Mouse (Mus musculus): ENCODE data around the gene Slc25a18. TPM values are rescaled to one million over a fixed set of nuclear protein-coding genes. Genes with fewer than 3 reads are reported as not detected.
A peak's percentile ranks its signal among the peaks of the same experiment; 100 is the strongest.

The Slc25a18 gene
- polyA plus RNA-seq, 1 experiment from 2014 or later = 0.19 TPM

DNA sequence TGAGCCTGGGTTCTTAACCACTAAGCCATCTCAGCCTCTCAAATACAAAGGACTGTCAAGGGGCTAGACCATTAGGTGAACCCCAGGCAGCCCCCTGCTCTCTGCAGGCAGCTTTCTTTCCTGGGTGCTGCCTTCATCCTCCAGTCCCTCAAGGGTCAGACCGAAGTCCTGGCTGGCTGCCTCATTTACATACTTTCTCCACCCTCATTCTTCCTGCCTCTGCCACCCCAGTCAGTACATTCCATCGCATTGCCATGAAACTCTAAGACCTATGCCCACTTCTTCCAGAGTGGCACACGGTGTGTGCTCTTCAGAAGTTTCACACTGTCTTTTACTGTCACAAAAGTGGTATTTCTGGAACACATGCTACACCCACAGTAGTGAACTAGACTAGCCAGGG, 4.8 kb downstream of the Slc25a18 start:
- peaks cover 9% of the 10 kb centered on the region; the same call in 1 of the 2 replicates for H3K36me3 ChIP-seq
- H3K27ac ChIP-seq = no peak overlapping the region
- no peak overlapping the region for H3K4me3 ChIP-seq
- no peak for DNase-seq (ENCODE audit: low spot score)
- H3K27me3 ChIP-seq (ENCODE audit: low read depth, poor library complexity, severe bottlenecking) = no peaks in the 10 kb centered on the region
- WGBS = 55% methylated on average over 3 of the region's 3 CpGs
- H3K9me3 ChIP-seq (replicated peaks) = no peaks in the 10 kb centered on the region
- no peaks in the 10 kb centered on the region for H3K4me1 ChIP-seq

DNA sequence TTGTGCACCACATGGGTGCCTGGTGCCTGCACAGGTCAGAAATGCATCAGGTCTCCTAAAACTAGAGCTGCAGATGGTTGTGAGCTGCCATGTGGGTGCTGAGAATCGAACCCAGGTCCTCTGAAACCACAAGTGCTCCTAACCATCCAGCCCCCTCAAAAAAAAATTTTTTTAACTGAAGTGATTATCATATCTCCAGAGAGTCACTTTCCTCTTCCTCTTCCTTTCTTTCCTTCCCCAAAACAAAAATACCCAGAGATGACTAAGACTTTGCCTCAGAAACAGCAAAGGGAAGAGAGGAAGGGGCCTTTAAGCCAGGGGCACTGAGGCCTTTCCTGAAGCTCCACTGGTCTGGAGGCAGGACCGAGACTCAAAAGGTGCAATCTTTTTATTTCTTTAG, 9.6 kb downstream of the Slc25a18 start:
- WGBS = 90% methylated on average over 2 of the region's 2 CpGs
- no peak for DNase-seq (ENCODE audit: low spot score)
- no peak overlapping the region for H3K27ac ChIP-seq

GRCm38 (mm10) chr6:120784351-120784750, 11.0 kb downstream of the Slc25a18 start:
- Histone ChIP-seq H3K27ac (no peak overlapping the region), H3K4me1 (peaks cover 6% of the 10 kb centered on the region), H3K4me3 (no peak overlapping the region), H3K9me3 (replicated peaks) (no peaks in the 10 kb centered on the region), H3K27me3 (ENCODE audit: low read depth, poor library complexity, severe bottlenecking) (no peaks in the 10 kb centered on the region), H3K36me3 (0 out of 2 replicates have a peak, but pooled peaks cover 2% of the 10 kb centered on the region)
- no peak for DNase-seq (ENCODE audit: low spot score)
- WGBS = 61% methylated on average over 7 of the region's 7 CpGs

More for the DNA sequence above, 9.6 kb downstream of the Slc25a18 start:
- Histone ChIP-seq H3K4me3 (no peak overlapping the region), H3K36me3 (no peaks in the 10 kb centered on the region), H3K9me3 (replicated peaks) (no peaks in the 10 kb centered on the region), H3K4me1 (peaks cover 6% of the 10 kb centered on the region), H3K27me3 (ENCODE audit: low read depth, poor library complexity, severe bottlenecking) (no peaks in the 10 kb centered on the region)

DNA sequence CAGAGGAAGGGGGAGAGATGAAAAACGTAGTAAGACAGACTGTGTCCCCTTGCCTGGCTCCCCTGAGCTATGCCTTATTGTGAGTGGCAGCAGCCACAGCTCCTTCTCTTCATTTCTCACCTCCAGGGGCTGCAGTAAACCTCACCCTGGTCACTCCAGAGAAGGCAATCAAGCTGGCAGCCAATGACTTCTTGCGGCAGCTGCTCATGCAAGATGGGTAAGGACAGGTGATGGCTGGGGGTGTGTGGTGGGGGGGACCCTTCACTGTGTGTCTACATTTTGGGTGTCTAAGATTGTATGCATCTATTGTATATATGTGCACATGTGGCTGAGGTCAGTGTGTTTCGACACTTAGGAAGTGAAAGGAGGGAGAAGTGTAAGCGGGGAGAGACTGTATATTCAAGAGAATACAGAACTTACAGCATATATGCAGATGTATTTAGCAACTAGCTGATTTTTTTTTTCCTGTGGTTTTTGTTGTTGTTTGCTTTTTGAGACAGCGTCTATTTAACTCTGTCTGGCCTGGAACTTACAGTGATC, 14.8 kb downstream of the Slc25a18 start:
- DNase-seq (ENCODE audit: low spot score) = no peak
- no peak overlapping the region for H3K4me3 ChIP-seq
- 79% methylated on average over 5 of the region's 5 CpGs for WGBS
- no peak overlapping the region for H3K27ac ChIP-seq
- H3K27me3 ChIP-seq (ENCODE audit: low read depth, poor library complexity, severe bottlenecking) = no peaks in the 10 kb centered on the region
- H3K4me1 ChIP-seq = peaks cover 15% of the 10 kb centered on the region
- H3K9me3 ChIP-seq (replicated peaks) = no peaks in the 10 kb centered on the region
- H3K36me3 ChIP-seq = peaks cover 22% of the 10 kb centered on the region

- Histone ChIP-seq H3K9me3 (replicated peaks) (no peaks in the 10 kb centered on the region), H3K36me3 (peaks cover 30% of the 10 kb centered on the region), H3K27ac (no peak overlapping the region), H3K4me3 (no peak overlapping the region), H3K27me3 (ENCODE audit: low read depth, poor library complexity, severe bottlenecking) (no peaks in the 10 kb centered on the region), H3K4me1 (peaks cover 15% of the 10 kb centered on the region)
- no peak for DNase-seq (ENCODE audit: low spot score)
Observed at GRCm38 (mm10) chr6:120788904-120789303, 15.5 kb downstream of the Slc25a18 start.

- DNase-seq (ENCODE audit: low spot score) = no peak
- Histone ChIP-seq H3K27ac (no peak overlapping the region), H3K36me3 (peaks cover 42% of the 10 kb centered on the region), H3K4me3 (no peak overlapping the region), H3K9me3 (replicated peaks) (no peaks in the 10 kb centered on the region), H3K27me3 (ENCODE audit: low read depth, poor library complexity, severe bottlenecking) (no peaks in the 10 kb centered on the region), H3K4me1 (peaks cover 9% of the 10 kb centered on the region)
- WGBS = 89% methylated on average over 10 of the region's 11 CpGs
Observed at GRCm38 (mm10) chr6:120790153-120790552, 16.8 kb downstream of the Slc25a18 start.

DNA sequence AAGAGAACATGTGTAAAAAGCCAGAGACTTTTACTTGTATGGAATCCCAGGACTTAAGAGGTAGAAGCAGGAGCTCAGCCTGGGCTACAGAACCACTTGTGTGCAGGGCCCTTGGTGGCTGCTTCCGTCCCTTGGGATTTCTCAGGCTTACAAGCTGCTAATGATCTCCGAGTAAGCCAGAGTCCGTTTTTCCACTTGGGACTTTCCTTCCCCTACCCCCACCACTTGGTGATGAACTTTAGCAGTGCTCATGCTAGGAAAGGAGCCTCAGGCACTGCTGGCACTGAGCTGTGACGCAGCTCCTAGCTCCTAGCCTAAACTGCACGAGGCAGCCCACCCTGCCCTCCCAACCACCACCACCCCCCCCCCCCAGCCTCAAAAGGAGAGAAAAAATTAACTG, 17.3 kb downstream of the Slc25a18 start:
- Histone ChIP-seq H3K4me1 (peaks cover 9% of the 10 kb centered on the region), H3K36me3 (peaks cover 48% of the 10 kb centered on the region), H3K4me3 (no peak overlapping the region), H3K9me3 (replicated peaks) (no peaks in the 10 kb centered on the region), H3K27ac (0 out of 2 replicates have a peak overlapping the region, but pooled peaks have one; percentile 36), H3K27me3 (ENCODE audit: low read depth, poor library complexity, severe bottlenecking) (no peaks in the 10 kb centered on the region)
- WGBS = 54% methylated on average over 5 of the region's 5 CpGs
- DNase-seq (ENCODE audit: low spot score) = no peak

GRCm38 (mm10) chr6:120792947-120793346, 19.6 kb downstream of the Slc25a18 start:
- peaks cover 70% of the 10 kb centered on the region for H3K36me3 ChIP-seq
- H3K4me3 ChIP-seq = no peak overlapping the region
- no peaks in the 10 kb centered on the region for H3K27me3 ChIP-seq (ENCODE audit: low read depth, poor library complexity, severe bottlenecking)
- H3K9me3 ChIP-seq (replicated peaks) = no peaks in the 10 kb centered on the region
- no peak overlapping the region for H3K27ac ChIP-seq
- WGBS = 85% methylated on average over 8 of the region's 8 CpGs
- DNase-seq (ENCODE audit: low spot score) = no peak
- H3K4me1 ChIP-seq = peaks cover 9% of the 10 kb centered on the region

GRCm38 (mm10) chr6:120795422-120796086, 22.2 kb downstream of the Slc25a18 start:
- Histone ChIP-seq H3K4me3 (no peak overlapping the region), H3K4me1 (peaks cover 9% of the 10 kb centered on the region), H3K27ac (no peak overlapping the region), H3K36me3 (peaks cover 91% of the 10 kb centered on the region), H3K9me3 (replicated peaks) (no peaks in the 10 kb centered on the region), H3K27me3 (ENCODE audit: low read depth, poor library complexity, severe bottlenecking) (no peaks in the 10 kb centered on the region)
- no peak for DNase-seq (ENCODE audit: low spot score)
- 90% methylated on average over 5 of the region's 5 CpGs for WGBS

DNA sequence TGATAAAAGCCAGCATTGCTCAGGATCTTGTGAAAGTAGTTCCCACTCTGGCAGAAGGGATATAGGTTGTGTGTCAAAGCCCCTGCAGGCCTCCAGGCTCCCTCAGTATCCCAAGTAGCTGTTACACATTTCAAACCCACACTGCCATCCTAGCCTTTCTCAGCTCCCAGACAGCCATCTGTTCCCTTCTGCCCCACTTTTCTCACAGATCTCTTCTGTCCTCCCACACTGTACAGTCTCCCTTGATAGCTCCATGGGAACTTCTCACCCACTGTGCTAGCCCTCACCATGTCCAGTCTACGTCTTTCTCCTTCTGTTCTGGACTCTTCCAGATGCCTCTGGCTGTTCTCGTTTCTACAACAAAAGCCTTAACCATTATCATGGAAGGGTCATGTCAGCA, 22.7 kb downstream of the Slc25a18 start:
- WGBS = 89% methylated on average over 2 of the region's 2 CpGs
- Histone ChIP-seq H3K4me1 (peaks cover 4% of the 10 kb centered on the region), H3K27ac (no peak overlapping the region), H3K9me3 (replicated peaks) (no peaks in the 10 kb centered on the region), H3K36me3 (peaks cover 96% of the 10 kb centered on the region), H3K27me3 (ENCODE audit: low read depth, poor library complexity, severe bottlenecking) (no peaks in the 10 kb centered on the region), H3K4me3 (no peak overlapping the region)
- no peak for DNase-seq (ENCODE audit: low spot score)

DNA sequence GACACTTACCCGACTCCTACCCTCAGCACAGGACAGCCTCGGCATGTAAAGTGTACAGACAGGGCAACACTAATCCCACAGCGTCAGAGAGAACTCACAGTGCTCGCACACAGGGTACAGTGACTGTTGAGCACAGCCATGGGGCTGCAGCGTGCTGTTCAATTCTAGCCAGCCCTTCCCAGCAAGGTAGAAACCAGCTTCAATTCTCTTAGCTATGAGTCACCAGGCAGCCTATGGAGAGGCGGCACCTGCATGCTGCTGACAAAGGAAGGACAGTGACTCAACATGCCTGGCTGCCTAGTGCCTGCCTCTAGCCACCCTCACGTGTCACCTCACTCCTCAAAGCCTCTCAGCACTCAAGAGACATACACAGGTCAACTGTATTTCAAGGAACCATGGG, 24.6 kb downstream of the Slc25a18 start:
- H3K9me3 ChIP-seq (replicated peaks) = no peaks in the 10 kb centered on the region
- no peak for DNase-seq (ENCODE audit: low spot score)
- H3K36me3 ChIP-seq = peaks cover 99% of the 10 kb centered on the region
- no peak overlapping the region for H3K4me3 ChIP-seq
- WGBS = 92% methylated on average over 7 of the region's 7 CpGs
- no peaks in the 10 kb centered on the region for H3K4me1 ChIP-seq
- H3K27ac ChIP-seq = no peak overlapping the region
- H3K27me3 ChIP-seq (ENCODE audit: low read depth, poor library complexity, severe bottlenecking) = no peaks in the 10 kb centered on the region

DNA sequence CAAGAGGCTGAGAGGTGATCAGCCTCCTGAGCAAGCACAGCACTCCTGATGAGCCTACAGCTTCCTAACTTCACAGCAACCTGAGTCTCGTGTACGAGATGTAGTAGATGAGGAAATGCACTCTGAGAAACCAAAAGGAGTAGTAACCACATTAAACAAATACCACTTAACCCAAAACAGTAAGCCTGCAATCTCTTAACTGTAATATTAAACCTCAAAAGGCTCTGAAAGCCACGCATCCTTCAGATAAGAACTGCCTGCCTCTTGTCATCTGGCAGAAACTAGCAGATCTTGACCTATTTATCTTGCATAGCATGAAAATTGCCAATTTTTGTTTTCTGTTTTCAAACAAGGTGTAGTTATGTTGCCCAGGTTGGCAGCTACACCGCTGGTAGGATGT, 25.5 kb downstream of the Slc25a18 start:
- H3K36me3 ChIP-seq = peaks cover 99% of the 10 kb centered on the region
- no peak for DNase-seq (ENCODE audit: low spot score)
- H3K27ac ChIP-seq = no peak overlapping the region
- no peaks in the 10 kb centered on the region for H3K4me1 ChIP-seq
- H3K27me3 ChIP-seq (ENCODE audit: low read depth, poor library complexity, severe bottlenecking) = no peaks in the 10 kb centered on the region
- no peak overlapping the region for H3K4me3 ChIP-seq
- H3K9me3 ChIP-seq (replicated peaks) = no peaks in the 10 kb centered on the region
- 94% methylated on average over 4 of the region's 4 CpGs for WGBS

- Histone ChIP-seq H3K27me3 (ENCODE audit: low read depth, poor library complexity, severe bottlenecking) (no peaks in the 10 kb centered on the region), H3K9me3 (replicated peaks) (no peaks in the 10 kb centered on the region), H3K36me3 (peaks cover 99% of the 10 kb centered on the region), H3K27ac (no peak overlapping the region), H3K4me1 (no peaks in the 10 kb centered on the region), H3K4me3 (no peak overlapping the region)
- DNase-seq (ENCODE audit: low spot score) = no peak
- WGBS = 95% methylated on average over 4 of the region's 4 CpGs
Observed at GRCm38 (mm10) chr6:120799581-120800041, 26.2 kb downstream of the Slc25a18 start.
